Mouse (Mus musculus) fat pad, adult 2 months (tissue): ENCODE results near the gene Gm49450.
"Not testable (repeated sequence)": the region's sequence is repeated elsewhere in the genome, so short reads cannot be mapped to it uniquely, and the experiment has no call there.

ENCODE experiments used
- DNase-seq: peaks from one replicate; pipeline ENCODE4 v3.0.0-alpha.2; 2011; ENCODE audit warnings: low read depth, low spot score; ENCODE audit errors: extremely low read depth

The Gm49450 gene

DNA sequence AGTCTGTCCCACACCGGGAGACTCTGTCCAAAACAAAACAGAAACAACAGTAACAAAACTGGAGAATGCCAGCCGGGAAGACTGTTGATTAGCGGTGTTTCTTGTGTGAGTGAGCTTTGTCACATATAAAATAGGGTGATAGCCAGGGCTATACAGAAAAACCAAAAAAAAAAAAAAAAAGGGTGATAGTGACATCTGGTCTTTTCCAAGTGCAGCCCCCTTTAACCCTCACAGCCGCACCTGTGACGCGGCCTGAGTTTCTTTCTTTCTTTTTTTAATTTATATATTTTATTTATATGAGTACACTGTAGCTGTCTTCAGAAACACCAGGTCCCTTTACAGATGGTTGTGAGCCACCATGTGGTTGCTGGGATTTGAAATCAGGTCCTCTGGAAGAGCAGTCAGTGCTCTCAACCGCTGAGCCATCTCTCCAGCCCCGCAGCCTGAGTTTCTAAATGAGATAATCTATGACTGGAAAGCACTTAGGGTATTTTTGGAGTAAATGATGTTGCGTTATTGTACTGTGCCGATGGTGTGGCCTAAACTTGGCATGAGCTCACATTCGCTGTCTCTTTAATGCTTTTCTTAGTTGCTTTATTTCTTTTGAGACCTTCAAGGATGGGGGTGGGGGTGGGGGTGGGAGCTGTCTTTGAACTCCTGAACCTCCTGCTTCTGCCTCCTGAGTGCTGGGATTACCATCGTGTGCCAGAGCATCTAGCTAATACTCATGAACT lies 32.8 kb upstream of the Gm49450 start:
- DNase-seq: no peak

DNA sequence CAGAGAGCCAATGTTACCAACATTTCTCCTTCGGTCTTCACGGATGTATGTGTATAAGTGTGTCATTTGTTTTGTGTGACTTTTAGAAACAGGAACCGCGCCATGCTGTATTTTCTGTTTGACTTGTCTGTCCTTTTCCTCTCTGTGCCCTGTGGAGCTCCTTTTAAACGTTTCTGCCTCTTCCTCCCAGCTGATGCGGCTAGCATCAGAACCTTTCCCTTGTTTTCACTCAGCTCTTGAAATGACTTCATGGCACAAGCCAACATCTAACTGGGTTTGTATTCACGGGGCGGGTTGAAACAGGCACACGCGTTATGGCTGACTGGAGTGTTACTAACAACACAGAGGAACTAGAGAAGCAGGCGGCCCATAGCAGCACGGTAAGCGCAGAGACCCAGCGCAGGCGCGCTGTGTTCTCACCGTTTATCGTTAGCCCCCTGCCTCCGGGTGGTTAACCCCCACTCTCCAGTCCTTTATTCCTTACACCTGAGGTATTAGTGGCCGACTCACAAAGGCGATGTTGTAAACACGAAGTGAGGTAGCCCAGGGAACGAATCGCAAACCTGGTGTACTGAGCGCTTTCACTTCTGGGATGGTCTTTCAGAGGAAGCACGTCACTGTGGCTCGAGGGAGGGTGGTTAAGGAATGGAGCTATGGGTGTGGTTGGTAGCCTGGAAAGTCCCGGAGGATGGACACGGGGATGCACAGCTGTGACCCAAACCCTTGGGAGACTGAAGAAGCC lies 32.1 kb upstream of the Gm49450 start:
- DNase-seq: no peak

DNA sequence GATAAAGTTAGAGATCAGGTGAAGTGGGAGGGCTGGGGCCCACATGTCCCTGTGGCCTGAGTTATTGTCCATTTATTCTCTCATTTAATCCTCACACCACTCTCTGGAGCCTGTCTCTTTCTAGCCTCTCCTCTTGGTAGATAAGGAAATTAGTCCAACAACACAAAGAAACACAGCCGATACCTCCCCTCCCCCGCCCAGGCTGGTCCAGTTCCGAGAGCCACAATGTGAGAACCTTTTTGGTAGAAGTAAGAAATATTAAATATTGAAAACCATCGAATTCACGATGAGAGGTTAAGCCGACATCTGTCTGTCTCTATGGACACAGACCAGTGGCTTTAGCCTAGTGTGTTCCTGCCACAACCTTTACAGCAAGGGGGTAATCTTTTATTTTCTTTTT lies 31.3 kb upstream of the Gm49450 start:
- DNase-seq: no peak

DNA sequence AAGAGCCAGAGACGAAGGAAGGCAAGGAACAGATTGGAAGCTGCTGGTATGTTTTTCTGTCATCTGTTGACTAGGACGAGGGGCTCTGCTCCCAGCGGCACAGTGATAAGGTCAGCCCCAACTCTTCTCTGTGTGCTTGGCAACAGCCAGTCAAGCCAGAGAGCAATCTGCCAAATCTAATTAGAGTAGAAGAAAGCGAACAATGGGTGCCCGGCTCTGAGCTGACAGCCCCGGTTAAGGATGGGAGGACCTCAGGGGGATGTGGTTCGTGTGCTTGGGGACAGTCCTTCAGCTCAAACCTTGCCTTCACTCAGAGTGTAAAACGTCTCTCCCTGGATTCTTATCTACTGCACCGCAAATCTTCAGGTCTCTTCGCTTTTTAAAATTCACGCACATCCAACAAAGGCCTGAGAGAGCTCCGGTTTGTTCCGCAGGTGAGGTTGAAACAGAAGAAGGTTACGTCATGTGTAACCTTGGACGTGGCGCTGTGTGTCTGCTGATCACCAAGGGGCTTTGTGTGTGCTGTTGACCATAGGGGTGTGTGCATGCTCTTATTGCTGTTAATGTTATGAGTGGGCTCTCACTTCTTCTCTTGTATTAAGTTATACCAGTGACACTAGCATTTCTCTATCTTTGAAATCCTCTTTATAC lies 30.2 kb upstream of the Gm49450 start:
- no peak for DNase-seq

DNA sequence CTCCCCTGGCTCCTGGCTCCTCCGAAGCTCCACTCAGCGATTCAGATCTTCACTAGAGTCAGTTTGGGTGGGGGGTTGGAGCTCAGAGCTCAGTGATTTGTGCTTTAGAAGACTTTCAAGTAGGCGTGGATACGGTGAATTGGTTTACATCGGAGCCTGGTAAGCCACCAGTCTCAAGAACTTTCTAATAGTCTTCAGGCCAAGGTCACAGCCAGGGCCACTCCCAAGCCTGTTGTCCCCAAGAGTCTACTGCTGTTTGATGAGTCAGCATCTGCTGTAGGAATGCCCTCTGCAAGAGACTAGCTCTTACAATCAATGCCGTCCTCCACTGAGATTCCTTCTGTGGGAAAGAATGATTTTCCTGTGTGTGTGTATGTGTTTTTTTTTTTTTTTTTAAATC lies 28.7 kb upstream of the Gm49450 start:
- DNase-seq: no peak

DNA sequence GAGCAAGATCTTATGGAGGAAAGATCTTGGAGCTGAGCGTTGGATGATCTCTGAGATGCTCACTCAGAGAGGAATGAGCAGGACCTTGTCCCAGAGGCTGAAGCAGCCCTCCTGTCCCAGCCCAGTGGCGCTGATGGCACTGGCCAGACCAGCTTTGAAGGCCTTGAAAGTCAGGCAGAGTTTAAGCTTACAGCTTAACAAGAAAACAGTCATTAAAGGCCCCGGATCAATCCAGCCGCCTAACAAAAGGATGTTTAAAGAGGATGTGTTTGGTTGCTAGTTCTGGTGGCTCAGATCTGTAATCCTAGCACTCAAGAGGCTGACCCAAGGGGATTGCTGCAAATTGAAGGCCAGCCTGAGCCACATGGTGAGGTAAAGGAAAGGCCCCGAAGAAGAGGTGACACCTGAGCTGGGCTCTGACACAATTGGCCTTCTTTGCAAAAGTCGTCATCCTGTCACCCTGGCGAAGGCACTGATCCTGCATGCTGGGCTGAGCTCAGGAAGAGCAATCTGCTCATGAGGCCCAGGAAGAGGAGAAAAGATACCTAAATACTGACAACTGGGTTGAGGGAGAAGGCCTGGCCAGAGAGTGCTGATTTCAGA lies 26.8 kb upstream of the Gm49450 start:
- DNase-seq: no peak

DNA sequence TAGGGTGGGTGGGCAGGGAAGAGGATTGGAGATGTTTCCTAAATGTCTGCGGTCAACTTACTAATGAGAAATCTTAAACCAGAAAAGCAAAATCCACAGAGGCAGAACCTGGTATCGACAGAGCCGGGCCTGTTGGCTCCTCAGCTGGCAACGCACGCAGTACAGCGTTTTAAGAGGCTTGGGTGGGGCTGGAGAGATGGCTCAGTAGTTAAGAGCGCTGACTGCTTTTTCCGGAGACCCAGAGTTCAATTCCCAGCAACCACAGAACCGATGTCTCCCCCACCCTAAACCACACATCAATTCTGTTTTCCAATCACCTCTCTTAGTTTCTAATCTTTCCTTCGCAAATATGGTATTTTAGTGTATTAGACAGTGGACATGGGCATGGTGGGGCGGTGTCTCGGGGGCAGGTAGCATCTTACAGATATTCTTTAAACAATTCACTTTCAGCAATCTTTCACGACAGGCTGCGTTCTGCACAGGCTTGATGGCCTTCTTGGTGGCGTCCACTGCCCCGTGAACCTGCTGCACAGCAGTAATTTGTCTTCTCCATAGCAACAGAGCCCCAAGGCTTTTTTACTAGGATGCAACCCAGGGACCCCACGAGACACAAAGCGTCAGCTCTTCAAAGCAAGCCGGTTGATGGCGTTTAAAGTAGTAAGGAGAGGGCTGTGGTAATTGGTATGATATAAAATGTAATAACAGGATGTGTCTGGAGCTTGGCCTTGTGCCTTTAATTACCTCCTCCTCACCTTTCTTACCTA lies 25.2 kb upstream of the Gm49450 start:
- no peak for DNase-seq

DNA sequence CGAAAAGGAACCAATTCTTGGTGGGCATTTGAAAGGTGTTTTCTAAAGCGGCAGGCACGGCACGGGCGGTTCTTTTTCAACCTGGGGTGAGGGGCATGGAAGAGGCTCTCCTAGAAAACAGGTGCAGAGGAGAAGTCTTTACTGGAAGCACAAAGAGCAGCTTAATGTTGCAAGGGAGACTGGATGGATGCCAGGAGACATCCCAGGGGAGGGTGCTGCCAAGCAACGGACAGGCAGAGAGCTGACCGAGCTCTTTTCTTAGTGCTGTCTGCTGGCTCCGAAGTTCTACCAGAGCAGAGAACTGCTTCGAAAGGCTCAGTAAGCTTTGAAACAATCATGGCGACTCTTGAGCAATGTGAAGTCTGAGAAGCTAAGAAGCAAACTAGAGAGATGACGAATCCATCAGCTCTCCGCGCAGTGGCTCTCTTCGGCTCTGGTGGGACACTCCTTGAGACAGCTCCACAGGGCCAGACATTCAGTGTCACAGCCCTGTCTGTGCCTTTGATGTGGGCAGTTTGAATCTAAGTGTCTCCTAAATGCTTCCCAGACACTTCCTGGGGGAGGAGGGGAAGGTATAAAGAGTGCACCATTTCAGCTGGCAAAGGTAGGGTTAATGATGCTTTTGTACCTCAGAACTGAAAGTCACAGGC lies 24.5 kb upstream of the Gm49450 start:
- DNase-seq: no peak

DNA sequence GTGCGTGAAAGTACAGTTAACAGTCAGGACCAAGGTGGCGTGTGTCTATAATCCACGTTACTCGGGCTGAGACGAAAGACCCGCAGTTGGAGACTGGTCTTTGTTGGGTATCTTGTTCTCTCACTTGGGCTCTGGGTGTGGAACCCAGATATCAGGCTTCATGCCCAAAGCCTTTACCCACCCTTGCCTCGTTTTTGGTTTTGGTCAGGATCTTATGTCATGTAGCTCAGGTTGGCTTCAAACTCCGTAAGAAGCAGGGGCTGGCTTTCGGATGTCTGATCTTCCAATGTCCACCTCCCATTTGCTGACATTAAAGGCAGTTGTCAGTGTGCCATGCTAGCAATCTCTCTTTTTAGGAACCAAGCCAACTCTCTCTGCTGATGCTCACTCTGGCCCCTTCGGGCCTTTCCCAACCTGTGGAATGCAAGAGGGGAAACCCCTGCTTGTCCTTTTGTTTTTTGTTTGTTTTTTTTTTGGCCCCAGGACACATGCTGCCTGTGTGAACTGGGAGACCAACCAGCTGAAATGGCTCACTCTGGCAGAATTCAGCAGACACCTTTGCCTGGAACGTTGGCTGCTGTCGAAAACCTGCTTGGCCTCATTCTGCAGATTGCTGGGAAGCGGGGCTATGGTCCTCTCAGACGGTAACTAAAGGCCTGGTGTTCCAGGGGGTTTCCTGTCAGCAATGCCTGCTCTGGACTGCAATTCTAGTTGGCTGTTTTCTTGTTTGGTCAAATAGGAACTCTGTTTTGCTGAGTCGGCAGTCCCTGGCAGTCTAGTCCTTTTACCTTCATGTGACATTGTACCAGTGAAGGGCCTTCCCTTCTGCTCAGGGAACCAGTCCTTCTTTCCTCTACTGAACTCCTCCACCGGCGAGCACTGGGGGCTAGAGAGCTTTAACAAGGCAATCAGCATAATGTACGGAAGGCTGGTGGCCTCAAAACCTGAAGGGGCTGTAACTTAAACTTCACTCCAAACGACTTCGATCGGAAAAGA lies 23.7 kb upstream of the Gm49450 start:
- DNase-seq: no peak

DNA sequence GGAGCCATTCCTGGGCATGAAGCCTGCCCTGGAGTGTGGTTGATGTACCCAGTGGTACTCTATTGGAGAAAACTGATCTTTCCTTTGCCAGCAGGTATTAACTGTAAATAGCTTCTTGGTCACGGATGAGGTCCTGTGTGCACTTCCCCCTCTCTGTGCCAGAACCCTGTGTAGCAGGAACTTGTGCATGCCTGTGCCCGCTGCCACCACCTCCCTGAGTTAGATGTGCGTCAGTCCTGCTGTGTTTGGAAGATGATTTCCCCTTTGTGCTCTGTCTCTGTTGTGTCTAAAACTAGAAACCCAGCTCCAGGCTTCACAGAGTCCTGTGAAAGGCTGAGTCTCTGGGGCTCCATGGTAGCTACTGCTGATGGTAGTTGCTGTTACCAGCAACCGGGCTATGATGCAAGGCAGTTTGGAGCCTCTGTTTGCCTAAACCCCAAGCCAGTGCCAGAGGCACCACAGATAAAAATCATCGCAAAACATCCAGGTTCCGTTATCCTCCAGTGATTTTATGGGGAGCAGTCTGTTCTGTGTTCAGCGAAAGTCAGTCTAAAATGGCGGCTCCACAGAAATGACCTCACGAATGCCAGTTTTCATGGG lies 19.8 kb upstream of the Gm49450 start:
- no peak for DNase-seq

DNA sequence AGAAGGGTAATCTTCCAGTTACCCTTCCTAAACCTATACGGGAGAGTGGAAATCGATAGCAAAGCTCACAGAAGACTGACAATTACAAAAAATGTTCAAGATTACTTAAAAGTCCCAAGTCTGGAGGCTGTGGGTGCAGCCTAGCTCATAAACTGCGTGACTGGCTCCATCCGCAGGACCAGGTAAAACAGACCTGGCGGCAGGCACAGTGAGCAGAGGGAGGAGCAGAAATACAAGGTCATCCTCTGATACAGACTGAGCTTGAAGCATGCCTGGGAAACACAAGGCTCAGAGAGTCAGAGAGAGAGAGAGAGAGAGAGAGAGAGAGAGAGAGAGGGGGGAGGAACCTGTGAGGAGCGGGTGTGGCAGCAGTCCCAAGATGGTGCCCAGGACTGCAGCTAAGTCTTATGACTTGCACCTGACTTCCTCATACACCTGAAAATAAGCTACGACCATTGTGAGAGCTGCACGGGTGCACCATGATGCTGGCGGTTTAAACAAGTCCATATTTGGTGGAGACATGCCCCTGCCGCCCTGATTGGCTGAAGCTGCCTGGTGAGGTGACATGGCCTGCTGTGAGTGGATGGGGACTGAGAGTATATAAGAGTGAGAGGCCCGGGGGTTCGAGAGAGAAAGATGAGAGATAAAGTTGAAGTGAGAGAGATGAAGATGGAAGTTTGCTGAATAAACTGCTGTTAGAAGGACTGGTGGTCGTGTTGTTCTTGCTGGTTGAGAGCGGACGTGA lies 18.4 kb upstream of the Gm49450 start:
- DNase-seq: not testable (repeated sequence)

DNA sequence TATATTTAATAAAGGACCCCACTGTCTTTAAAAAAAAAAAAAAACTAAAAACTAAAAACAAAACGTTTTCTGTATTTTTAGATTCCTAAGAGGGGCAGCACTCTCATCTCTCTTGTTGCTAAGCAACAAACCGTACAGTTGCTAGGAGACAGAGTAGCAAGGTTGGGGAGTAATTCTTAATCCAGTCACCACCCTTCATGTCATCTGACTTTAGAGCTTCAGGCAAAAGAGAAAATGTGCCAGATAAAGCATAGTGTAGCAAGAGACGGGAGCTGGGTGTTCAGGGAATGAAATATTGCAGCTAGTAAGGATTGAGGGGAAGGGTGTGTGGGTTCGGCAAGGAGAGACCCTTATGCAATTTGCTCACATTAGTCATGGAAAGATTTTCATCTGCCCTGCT lies 17.8 kb upstream of the Gm49450 start:
- no peak for DNase-seq

DNA sequence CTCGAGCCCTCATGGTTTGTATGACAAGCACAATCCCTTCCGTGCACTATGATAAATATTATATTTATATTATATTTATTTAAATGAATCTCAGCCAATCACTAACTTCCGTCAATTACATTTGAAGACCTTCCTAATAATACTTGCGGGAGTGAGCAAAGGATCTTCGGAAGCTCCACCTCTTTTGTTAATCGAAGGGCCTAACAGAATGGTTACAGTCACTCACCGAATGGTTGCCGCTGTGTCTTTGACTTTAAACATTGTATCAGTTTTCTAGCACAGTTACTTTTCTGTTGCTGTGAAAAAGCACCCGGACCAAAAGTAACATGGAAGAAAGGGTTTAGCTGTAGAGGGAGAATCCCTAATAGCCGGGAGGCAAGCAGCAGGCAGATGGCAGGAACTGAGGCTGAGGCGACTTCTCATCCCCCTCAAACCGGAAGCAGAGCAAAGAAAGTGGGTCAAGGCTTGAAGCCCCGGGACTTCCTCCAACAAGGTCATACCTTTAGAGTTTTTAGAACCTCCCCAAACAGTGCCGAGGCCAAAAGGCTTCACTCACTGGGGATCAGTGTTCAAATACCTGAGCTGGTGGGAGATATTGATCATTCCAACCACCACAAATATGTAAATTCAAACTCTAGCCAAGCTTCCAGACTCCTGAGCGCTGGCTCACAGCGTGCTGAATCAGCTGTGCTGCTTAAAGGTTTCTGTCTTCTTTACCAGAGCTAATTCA lies 16.2 kb upstream of the Gm49450 start:
- DNase-seq: no peak

DNA sequence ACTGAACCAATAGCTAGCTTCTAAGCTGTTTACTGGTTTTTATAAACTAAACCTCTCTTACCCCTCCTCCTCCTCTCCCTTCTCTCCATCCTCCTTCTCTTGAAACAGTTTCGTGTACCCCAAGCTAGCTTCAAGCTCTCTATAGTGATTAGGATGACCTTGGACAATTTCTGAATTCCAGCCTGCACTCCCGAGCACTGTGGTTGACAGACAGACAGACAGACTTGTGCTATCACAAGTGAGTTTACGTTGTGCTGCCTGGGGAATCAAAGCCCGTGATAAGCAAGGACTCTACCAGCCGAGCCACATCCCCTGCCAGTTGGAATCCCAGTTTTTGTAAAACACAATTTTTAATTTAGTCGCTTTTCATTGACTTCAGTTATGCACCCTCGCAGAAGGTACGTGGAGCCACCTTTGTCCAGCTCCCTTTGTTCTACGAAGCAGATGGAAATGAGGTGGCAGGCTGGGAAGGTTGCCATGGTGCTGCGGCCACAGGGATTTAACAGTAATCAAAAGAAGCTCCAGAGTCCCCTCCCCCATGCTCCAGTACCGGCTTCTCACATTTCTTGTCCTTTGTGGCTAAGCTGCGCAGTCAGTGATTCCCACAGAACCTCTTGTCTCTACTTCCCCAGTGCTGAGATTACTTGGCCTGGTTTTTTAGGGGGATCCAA lies 15.5 kb upstream of the Gm49450 start:
- no peak for DNase-seq

DNA sequence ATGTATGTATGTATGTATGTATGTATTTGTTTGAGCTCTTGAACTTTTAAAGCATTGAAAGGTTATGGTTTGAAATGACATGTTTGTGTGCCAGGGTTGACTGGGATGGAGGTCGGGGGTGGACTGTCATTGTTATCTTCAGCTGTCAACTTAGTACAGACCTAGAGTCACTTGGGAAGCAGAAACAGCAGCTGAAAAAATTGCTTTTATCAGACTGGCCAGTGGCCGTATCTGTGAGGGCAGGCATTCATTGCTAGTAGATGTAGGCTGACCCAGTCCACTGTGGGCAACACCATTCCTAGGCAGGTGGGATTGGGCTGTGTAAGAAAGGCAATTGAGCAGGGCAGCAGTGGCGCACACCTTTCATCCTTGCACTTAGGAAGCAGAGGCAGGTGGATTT lies 6.2 kb upstream of the Gm49450 start:
- no peak for DNase-seq

DNA sequence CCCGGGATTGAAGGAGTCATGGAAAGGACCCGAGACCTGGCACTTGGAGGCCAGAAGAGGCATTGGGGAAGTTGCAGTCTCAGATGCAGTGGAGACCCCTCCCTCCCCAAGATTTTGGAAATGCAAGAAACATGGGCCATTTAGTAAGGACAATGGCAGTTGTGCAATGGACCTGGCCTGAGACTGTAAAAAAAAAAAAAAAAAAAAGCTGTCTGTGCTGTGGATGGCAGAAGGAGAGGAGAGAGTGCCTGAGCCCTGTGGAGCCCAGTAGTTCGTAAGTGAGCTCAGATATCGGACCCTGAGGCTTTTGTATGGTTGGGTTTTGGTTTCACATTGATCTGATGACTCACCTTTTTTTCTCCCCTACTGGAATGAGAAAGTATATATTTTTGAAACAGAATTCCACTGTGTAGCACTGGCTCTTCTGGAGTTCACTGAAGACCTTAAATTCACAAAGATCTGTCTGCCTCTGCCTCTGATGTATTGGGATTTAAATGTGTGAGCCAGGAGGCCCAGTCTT lies 5.6 kb upstream of the Gm49450 start:
- DNase-seq: no peak

DNA sequence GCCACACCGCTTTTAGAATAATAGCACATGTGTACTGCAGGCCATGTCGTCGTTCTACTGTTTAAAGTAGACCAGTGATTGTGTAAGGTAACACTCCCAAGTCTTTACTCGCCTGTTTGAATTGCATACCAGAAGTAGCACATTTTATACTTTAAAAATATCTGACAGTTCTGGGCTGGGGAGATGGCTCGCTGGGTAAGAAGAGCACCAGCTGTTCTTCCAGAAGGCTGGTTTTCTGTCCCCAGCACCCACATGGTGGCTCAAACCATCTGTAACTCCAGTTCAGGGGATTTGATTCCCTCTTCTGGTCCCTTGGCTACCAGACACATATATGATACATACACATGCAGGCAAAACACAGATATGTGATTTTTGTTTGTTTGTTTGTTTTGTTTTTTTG lies 4.1 kb upstream of the Gm49450 start:
- no peak for DNase-seq
